Mouse (Mus musculus) neural tube, embryonic 15.5 days (tissue): ENCODE measurements at regions not wholly inside any gene's neighbourhood (a gene's known extent, or its start where the extent isn't known, plus 50 kb on each side); places are given as distances from the start of the nearest gene placed in this dataset.
A peak's percentile ranks its signal among the peaks of the same experiment; 100 is the strongest.
"Not testable (repeated sequence)": the region's sequence is repeated elsewhere in the genome, so short reads cannot be mapped to it uniquely, and the experiment has no call there.

Source experiments
- ATAC-seq: fragments of 200-750 bp; cut with Nextera tagmentation; 2 replicates; pipeline ENCODE4 v1.8.0; 2017; ENCODE audit warnings: mild to moderate bottlenecking, moderate TSS enrichment, moderate library complexity; ENCODE audit not compliant: low FRiP score
- H3K27ac ChIP-seq: fragments of 300-500 bp; sonication (generic); replicated peaks from 2 replicates; pipeline ENCODE4 v1.5.1; 2015; ENCODE audit warnings: mild to moderate bottlenecking, inconsistent platforms
- H3K27me3 ChIP-seq: fragments of 300-500 bp; sonication (generic); replicated peaks from 2 replicates; pipeline ENCODE4 v1.6.1; 2015; ENCODE audit warnings: inconsistent platforms
- H3K36me3 ChIP-seq: fragments of 300-500 bp; sonication (generic); 2 replicates; pipeline ENCODE4 v1.6.1; 2015; ENCODE audit warnings: inconsistent platforms
- H3K4me1 ChIP-seq: fragments of 300-500 bp; sonication (generic); 2 replicates; pipeline ENCODE4 v1.6.1; 2015; ENCODE audit warnings: inconsistent platforms
- H3K4me2 ChIP-seq: fragments of 300-500 bp; sonication (generic); 2 replicates; pipeline ENCODE4 v1.6.1; 2015; ENCODE audit warnings: inconsistent platforms, mild to moderate bottlenecking, moderate library complexity
- H3K4me3 ChIP-seq: fragments of 300-500 bp; sonication (generic); replicated peaks from 2 replicates; pipeline ENCODE4 v1.5.1; 2015; ENCODE audit warnings: mild to moderate bottlenecking, inconsistent platforms
- H3K9ac ChIP-seq: fragments of 300-500 bp; sonication (generic); replicated peaks from 2 replicates; pipeline ENCODE4 v1.6.1; 2015; ENCODE audit warnings: mild to moderate bottlenecking, inconsistent platforms
- H3K9me3 ChIP-seq: fragments of 300-500 bp; sonication (generic); replicated peaks from 2 replicates; pipeline ENCODE4 v1.6.1; 2016; ENCODE audit warnings: inconsistent platforms
- whole genome bisulfite sequencing: fragments of 180-500 bp; shearing (Covaris S2); methylation state at CpG from one replicate; pipeline ENCODE4 v1.1.7; 2015; ENCODE audit warnings: mixed read lengths; 5-methylcytosine and 5-hydroxymethylcytosine counted together

DNA sequence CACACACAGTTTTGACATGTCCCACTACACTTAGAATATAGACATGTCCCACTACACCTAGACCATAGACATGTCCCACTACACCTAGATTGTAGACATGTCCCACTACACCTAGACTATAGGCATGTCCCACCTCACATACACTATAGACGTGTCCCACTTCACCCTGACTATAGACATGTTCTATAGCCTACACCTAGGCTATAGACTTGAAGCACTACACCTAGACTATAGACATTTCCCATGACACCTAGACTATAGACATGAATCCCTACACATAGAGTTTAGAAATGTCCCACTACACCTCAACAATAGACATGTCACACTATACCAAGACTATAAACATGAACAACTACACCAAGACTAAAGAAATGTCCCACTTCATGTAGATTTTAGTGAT is 2580.9 kb downstream of the Gm37988 start:
- WGBS = 93% methylated on average over 1 of the region's 1 CpGs
- H3K4me1 ChIP-seq = no peaks in the 10 kb centered on the region
- H3K4me2 ChIP-seq = no peak overlapping the region
- no peaks in the 10 kb centered on the region for H3K9me3 ChIP-seq
- no peaks in the 10 kb centered on the region for H3K27me3 ChIP-seq
- H3K9ac ChIP-seq = no peak overlapping the region
- H3K36me3 ChIP-seq = no peaks in the 10 kb centered on the region
- no peak overlapping the region for H3K27ac ChIP-seq
- no peak for ATAC-seq
- H3K4me3 ChIP-seq = no peak overlapping the region

DNA sequence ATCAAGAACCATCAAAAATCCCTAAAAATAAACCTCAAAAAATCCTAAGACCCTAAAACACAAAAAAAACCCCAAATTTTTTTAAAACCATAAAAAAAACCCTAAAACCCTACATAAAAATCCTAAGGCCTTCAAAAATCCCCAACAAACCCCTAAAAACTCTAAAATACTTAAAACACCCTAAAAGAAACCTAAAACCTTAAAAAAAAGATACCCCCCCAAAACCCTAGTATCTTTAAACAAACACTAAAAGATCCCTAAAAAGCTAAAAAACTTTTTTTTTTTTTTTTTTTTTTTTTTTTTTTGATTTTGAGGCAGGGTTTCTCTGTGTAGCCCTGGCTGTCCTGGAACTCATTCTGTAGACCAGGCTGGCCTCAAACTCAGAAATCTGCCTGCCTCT is 2585.8 kb downstream of the Gm37988 start:
- H3K27me3 ChIP-seq = no peaks in the 10 kb centered on the region
- no peak overlapping the region for H3K4me2 ChIP-seq
- no peak overlapping the region for H3K4me3 ChIP-seq
- H3K9ac ChIP-seq = no peak overlapping the region
- H3K36me3 ChIP-seq = no peaks in the 10 kb centered on the region
- no peak overlapping the region for H3K27ac ChIP-seq
- no peak for ATAC-seq
- no peaks in the 10 kb centered on the region for H3K9me3 ChIP-seq
- peaks cover 2% of the 10 kb centered on the region; the same call in 1 of the 2 replicates for H3K4me1 ChIP-seq

GRCm38 (mm10) chr1:7394161-7394560 is 2586.5 kb downstream of the Gm37988 start:
- no peak overlapping the region for H3K27ac ChIP-seq
- H3K27me3 ChIP-seq = no peaks in the 10 kb centered on the region
- no peak overlapping the region for H3K9ac ChIP-seq
- no peak overlapping the region for H3K4me3 ChIP-seq
- WGBS = 98% methylated on average over 6 of the region's 6 CpGs
- H3K4me2 ChIP-seq = no peak overlapping the region
- no peaks in the 10 kb centered on the region for H3K36me3 ChIP-seq
- no peaks in the 10 kb centered on the region for H3K9me3 ChIP-seq
- ATAC-seq = no peak
- peaks cover 2% of the 10 kb centered on the region; the same call in 1 of the 2 replicates for H3K4me1 ChIP-seq

DNA sequence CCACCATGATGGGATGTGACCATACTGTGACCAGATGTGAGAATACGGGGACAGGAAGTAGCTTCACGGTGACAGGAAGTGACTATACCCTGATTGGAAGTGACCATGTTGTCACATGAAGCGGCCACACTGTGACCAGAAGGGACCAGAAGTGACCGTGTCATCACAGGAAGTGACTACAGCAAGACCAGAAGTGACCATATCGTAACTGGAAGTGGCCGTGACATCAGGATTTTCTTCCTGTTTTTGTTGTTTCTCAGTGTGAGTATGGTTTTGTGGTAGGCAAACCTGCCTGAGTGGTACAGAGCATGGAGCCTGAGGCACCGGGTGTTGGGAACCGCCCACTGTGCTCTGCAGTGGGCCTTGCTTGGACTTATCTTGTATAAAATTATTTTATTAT is 2587.8 kb downstream of the Gm37988 start:
- Histone ChIP-seq H3K27me3 (no peaks in the 10 kb centered on the region), H3K4me3 (no peak overlapping the region), H3K4me2 (no peak overlapping the region), H3K36me3 (no peaks in the 10 kb centered on the region), H3K4me1 (peaks cover 2% of the 10 kb centered on the region; the same call in 1 of the 2 replicates), H3K9ac (no peak overlapping the region), H3K27ac (no peak overlapping the region), H3K9me3 (no peaks in the 10 kb centered on the region)
- WGBS = 93% methylated on average over 8 of the region's 8 CpGs
- ATAC-seq = no peak

GRCm38 (mm10) chr1:7396867-7397806 is 2589.4 kb downstream of the Gm37988 start:
- Histone ChIP-seq H3K4me1 (peaks cover 2% of the 10 kb centered on the region; the same call in 1 of the 2 replicates), H3K4me3 (peak overlapping the region; percentile 89), H3K4me2 (peak overlapping the region; percentile 54), H3K27me3 (no peaks in the 10 kb centered on the region), H3K36me3 (no peaks in the 10 kb centered on the region), H3K9me3 (no peaks in the 10 kb centered on the region), H3K27ac (peak overlapping the region; percentile 90), H3K9ac (peak overlapping the region; percentile 75)
- 12% methylated on average over 26 of the region's 26 CpGs for WGBS
- peak; percentile 90 for ATAC-seq

GRCm38 (mm10) chr1:7397807-7398446 is 2590.2 kb downstream of the Gm37988 start:
- Histone ChIP-seq H3K27me3 (no peaks in the 10 kb centered on the region), H3K27ac (peak overlapping the region; percentile 90), H3K9me3 (no peaks in the 10 kb centered on the region), H3K4me3 (peak overlapping the region; percentile 89), H3K4me1 (peaks cover 2% of the 10 kb centered on the region; the same call in 1 of the 2 replicates), H3K36me3 (no peaks in the 10 kb centered on the region), H3K4me2 (peak overlapping the region; percentile 72), H3K9ac (peak overlapping the region; percentile 75)
- under 1% methylated on average over 41 of the region's 46 CpGs for WGBS
- peak; percentile 97 for ATAC-seq

- Histone ChIP-seq H3K4me2 (peak overlapping the region; percentile 72), H3K9me3 (no peaks in the 10 kb centered on the region), H3K36me3 (no peaks in the 10 kb centered on the region), H3K27me3 (no peaks in the 10 kb centered on the region), H3K27ac (peak overlapping the region; percentile 86), H3K9ac (peak overlapping the region; percentile 69), H3K4me1 (peaks cover 2% of the 10 kb centered on the region; the same call in 1 of the 2 replicates), H3K4me3 (peak overlapping the region; percentile 89)
- WGBS = 54% methylated on average over 14 of the region's 14 CpGs
- no peak for ATAC-seq
These were observed 2591.1 kb downstream of the Gm37988 start for GRCm38 (mm10) chr1:7398678-7399218.

GRCm38 (mm10) chr1:7405651-7406050 is 2598.0 kb downstream of the Gm37988 start:
- ATAC-seq, H3K27ac ChIP-seq, H3K36me3 ChIP-seq, H3K9ac ChIP-seq, H3K4me1 ChIP-seq, H3K4me3 ChIP-seq, H3K4me2 ChIP-seq, H3K9me3 ChIP-seq, H3K27me3 ChIP-seq: not testable (repeated sequence)
- 84% methylated on average over 5 of the region's 5 CpGs for WGBS

- Histone ChIP-seq H3K36me3 (no peaks in the 10 kb centered on the region), H3K27me3 (no peaks in the 10 kb centered on the region), H3K4me2 (no peak overlapping the region), H3K9ac (no peak overlapping the region), H3K9me3 (no peaks in the 10 kb centered on the region), H3K4me1 (no peaks in the 10 kb centered on the region), H3K4me3 (no peak overlapping the region), H3K27ac (no peak overlapping the region)
- 100% methylated on average over 1 of the region's 1 CpGs for WGBS
- ATAC-seq = no peak
These were observed 2606.8 kb downstream of the Gm37988 start for GRCm38 (mm10) chr1:7414444-7414843.

DNA sequence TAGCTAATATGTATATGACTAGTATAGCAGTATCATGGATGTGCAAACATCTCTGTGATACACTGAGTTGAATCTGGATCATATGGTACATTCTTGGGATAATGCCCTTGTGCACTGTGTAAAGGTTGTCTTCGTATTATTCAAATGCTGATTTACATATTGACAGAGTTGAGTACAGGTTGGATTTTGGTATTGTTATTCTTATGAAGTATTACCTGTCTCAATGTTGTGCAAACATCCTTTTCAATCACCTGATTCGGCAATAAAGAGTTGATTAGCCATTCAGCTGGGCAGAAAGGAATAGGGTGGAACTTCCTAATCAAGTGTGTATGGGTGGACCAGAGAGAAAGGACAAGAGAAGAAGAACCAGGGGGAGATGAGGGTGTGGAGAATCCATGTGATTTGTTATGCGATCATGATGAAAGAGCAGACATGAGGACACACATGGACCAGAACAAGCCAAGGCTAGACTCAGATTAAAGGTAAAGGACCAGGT is 2644.0 kb downstream of the Gm37988 start:
- WGBS = 89% methylated on average over 3 of the region's 3 CpGs
- H3K4me1 ChIP-seq = no peaks in the 10 kb centered on the region
- no peak overlapping the region for H3K9ac ChIP-seq
- H3K36me3 ChIP-seq = no peaks in the 10 kb centered on the region
- H3K27ac ChIP-seq = no peak overlapping the region
- no peak for ATAC-seq
- H3K4me3 ChIP-seq = no peak overlapping the region
- H3K27me3 ChIP-seq = no peaks in the 10 kb centered on the region
- no peak overlapping the region for H3K4me2 ChIP-seq
- H3K9me3 ChIP-seq = no peaks in the 10 kb centered on the region

GRCm38 (mm10) chr1:7454931-7455330 is 2647.2 kb downstream of the Gm37988 start:
- Histone ChIP-seq H3K4me3 (no peak overlapping the region), H3K4me1 (no peaks in the 10 kb centered on the region), H3K4me2 (no peak overlapping the region), H3K36me3 (no peaks in the 10 kb centered on the region), H3K9ac (no peak overlapping the region), H3K27me3 (no peaks in the 10 kb centered on the region), H3K9me3 (no peaks in the 10 kb centered on the region), H3K27ac (no peak overlapping the region)
- no peak for ATAC-seq
- WGBS = 86% methylated on average over 2 of the region's 2 CpGs
